Mouse (Mus musculus): ENCODE measurements around the gene Trmt112. TPM values are rescaled to one million over a fixed set of nuclear protein-coding genes. Genes with fewer than 3 reads are reported as not detected.

The Trmt112 gene
- polyA plus RNA-seq, 1 experiment from 2014 or later = 128 TPM

DNA sequence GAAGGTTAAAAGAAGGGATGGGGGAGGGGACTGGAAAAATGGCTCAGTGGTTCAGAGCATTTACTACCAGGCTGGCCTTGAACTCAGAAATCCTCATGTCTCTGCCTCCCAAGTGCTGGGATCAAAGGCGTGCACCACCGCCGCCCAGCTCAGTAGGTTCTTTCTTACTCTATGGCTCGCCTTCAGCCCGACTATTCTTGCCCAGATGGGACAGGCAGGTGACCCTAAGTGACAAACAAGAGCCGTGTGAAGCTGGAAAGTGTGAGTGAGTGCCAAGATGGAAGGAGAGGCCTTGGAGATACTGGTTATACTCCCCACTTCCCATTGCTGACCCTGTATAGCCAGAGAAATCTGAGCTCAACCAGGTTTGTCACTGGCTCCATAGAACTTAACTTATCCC, 34.2 kb downstream of the Trmt112 start:
- H3K4me1 ChIP-seq = peaks cover 29% of the 10 kb centered on the region
- no peak overlapping the region for H3K4me3 ChIP-seq
- no peak overlapping the region for H3K27ac ChIP-seq
- no peaks in the 10 kb centered on the region for H3K9me3 ChIP-seq (replicated peaks)
- no peak for ATAC-seq (ENCODE audit: low FRiP score)
- no peak overlapping the region for H3K4me2 ChIP-seq (replicated peaks)
- WGBS = 92% methylated on average over 6 of the region's 6 CpGs
- H3K9ac ChIP-seq = no peak overlapping the region
- no peaks in the 10 kb centered on the region for H3K27me3 ChIP-seq
- H3K36me3 ChIP-seq = no peaks in the 10 kb centered on the region; the same call in 1 of the 2 replicates

DNA sequence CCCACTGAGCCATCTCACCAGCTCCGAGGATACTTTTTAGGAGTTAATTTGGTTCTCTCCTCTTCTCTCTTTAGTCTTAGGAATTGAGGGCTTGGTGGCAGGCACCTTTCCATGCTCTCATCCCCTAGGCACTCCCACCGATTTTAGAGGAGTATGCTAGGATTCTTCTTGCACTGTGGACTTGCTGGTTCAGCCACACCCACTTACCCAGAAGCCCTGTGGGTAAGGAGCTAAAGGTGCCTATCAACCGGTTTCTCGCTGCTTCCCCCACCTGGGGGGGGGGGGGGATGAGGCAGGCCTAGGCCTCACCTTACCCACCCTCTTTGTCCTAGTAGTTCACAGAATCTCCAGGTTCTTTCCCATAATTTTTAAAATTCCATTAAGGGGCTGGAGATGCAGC, 38.2 kb downstream of the Trmt112 start:
- WGBS = 44% methylated on average over 4 of the region's 4 CpGs
- no peaks in the 10 kb centered on the region; the same call in 1 of the 2 replicates for H3K36me3 ChIP-seq
- H3K9ac ChIP-seq = no peak overlapping the region
- peaks cover 20% of the 10 kb centered on the region for H3K4me1 ChIP-seq
- no peak overlapping the region for H3K27ac ChIP-seq
- ATAC-seq (ENCODE audit: low FRiP score) = no peak
- no peak overlapping the region for H3K4me2 ChIP-seq (replicated peaks)
- H3K4me3 ChIP-seq = no peak overlapping the region
- no peaks in the 10 kb centered on the region for H3K9me3 ChIP-seq (replicated peaks)
- no peaks in the 10 kb centered on the region for H3K27me3 ChIP-seq

DNA sequence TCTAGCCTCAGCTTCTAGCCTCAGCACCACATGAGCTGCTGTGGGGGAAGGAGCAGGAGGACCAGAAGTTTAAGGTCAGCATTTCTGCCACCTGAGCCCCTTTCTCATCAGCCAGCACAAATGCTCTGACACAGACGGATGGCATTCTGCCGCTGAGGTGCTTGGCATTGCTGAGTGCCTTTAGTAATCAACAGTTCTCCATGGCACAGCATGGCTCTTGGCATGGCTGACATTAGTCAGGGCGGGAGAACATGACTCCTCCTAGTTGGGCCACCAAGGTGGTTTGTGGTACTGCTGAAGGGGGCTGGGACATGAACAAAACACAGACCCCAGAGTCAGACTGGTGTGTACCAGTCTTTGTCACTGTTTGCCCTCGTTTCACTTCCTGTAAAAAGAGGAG, 38.7 kb downstream of the Trmt112 start:
- no peak overlapping the region for H3K27ac ChIP-seq

GRCm38 (mm10) chr19:6949532-6949931, 40.0 kb downstream of the Trmt112 start:
- H3K9ac ChIP-seq = no peak overlapping the region
- peaks cover 22% of the 10 kb centered on the region for H3K4me1 ChIP-seq
- no peak for ATAC-seq (ENCODE audit: low FRiP score)
- 0 out of 2 replicates have a peak overlapping the region, but pooled peaks have one; percentile 95 for H3K4me2 ChIP-seq (replicated peaks)
- no peak overlapping the region for H3K4me3 ChIP-seq
- WGBS = 89% methylated on average over 5 of the region's 5 CpGs
- H3K27ac ChIP-seq = no peak overlapping the region
- H3K27me3 ChIP-seq = no peaks in the 10 kb centered on the region
- H3K9me3 ChIP-seq (replicated peaks) = no peaks in the 10 kb centered on the region
- no peaks in the 10 kb centered on the region; the same call in 1 of the 2 replicates for H3K36me3 ChIP-seq

More for the DNA sequence above, 38.7 kb downstream of the Trmt112 start:
- Histone ChIP-seq H3K4me1 (peaks cover 19% of the 10 kb centered on the region), H3K27me3 (no peaks in the 10 kb centered on the region), H3K9me3 (replicated peaks) (no peaks in the 10 kb centered on the region), H3K4me3 (no peak overlapping the region), H3K36me3 (no peaks in the 10 kb centered on the region; the same call in 1 of the 2 replicates), H3K9ac (no peak overlapping the region), H3K4me2 (replicated peaks) (no peak overlapping the region)
- 77% methylated on average over 4 of the region's 4 CpGs for WGBS
- ATAC-seq (ENCODE audit: low FRiP score) = no peak

- 42% methylated on average over 5 of the region's 5 CpGs for WGBS
- Histone ChIP-seq H3K4me2 (replicated peaks) (peak overlapping the region; percentile 95), H3K9me3 (replicated peaks) (no peaks in the 10 kb centered on the region), H3K4me1 (peaks cover 22% of the 10 kb centered on the region), H3K36me3 (peaks cover 4% of the 10 kb centered on the region; the same call in 1 of the 2 replicates), H3K27me3 (no peaks in the 10 kb centered on the region), H3K4me3 (peak overlapping the region; percentile 56), H3K27ac (peak overlapping the region; percentile 97; the same call in 1 of the 2 replicates), H3K9ac (peak overlapping the region; percentile 77)
- no peak for ATAC-seq (ENCODE audit: low FRiP score)
Observed at GRCm38 (mm10) chr19:6949951-6950350, 40.5 kb downstream of the Trmt112 start.

GRCm38 (mm10) chr19:6950613-6951153, 41.2 kb downstream of the Trmt112 start:
- no peaks in the 10 kb centered on the region for H3K9me3 ChIP-seq (replicated peaks)
- H3K27ac ChIP-seq = peak overlapping the region; percentile 97
- peaks cover 9% of the 10 kb centered on the region; the same call in 1 of the 2 replicates for H3K36me3 ChIP-seq
- H3K4me3 ChIP-seq = peak overlapping the region; percentile 56
- 0% methylated on average over 28 of the region's 28 CpGs for WGBS
- H3K27me3 ChIP-seq = no peaks in the 10 kb centered on the region
- peak; percentile 63 for ATAC-seq (ENCODE audit: low FRiP score)
- peaks cover 22% of the 10 kb centered on the region for H3K4me1 ChIP-seq
- H3K4me2 ChIP-seq (replicated peaks) = peak overlapping the region; percentile 95
- H3K9ac ChIP-seq = peak overlapping the region; percentile 77

DNA sequence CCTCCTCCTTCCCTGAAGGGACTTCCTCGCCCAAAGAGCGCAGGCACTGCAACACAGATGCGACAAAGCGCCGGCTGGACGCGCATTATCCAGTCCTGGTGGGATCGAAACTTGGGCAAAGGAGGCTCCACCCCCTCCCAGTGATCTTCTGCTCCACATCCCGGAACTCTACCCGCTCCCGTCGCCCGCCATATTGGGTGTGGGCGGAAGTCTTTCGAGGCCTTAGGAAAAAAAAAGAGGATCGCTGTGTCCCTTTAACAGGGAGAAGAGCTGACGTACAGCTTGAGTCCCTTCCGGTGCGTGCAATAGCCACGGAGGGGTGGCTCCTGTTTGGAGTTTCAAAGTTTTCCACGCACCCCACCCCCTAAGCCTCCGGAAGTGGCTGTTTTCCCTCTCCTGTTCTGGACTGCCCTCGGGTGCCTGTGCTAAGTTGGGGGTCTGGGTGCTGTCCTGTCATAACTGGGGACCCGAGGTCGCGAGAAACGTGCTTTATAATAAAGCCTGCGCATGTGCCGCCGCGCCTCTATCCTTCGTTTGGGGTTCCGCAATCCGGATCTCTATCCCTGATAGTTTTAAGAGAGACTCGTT, 42.0 kb downstream of the Trmt112 start:
- WGBS = under 1% methylated on average over 35 of the region's 35 CpGs
- peak overlapping the region; percentile 77 for H3K9ac ChIP-seq
- ATAC-seq (ENCODE audit: low FRiP score) = peak; percentile 83
- peaks cover 12% of the 10 kb centered on the region; the same call in 1 of the 2 replicates for H3K36me3 ChIP-seq
- peak overlapping the region; percentile 95 for H3K4me2 ChIP-seq (replicated peaks)
- H3K4me1 ChIP-seq = peaks cover 22% of the 10 kb centered on the region
- no peaks in the 10 kb centered on the region for H3K9me3 ChIP-seq (replicated peaks)
- peak overlapping the region; percentile 56 for H3K4me3 ChIP-seq
- H3K27me3 ChIP-seq = no peaks in the 10 kb centered on the region
- H3K27ac ChIP-seq = peak overlapping the region; percentile 97

DNA sequence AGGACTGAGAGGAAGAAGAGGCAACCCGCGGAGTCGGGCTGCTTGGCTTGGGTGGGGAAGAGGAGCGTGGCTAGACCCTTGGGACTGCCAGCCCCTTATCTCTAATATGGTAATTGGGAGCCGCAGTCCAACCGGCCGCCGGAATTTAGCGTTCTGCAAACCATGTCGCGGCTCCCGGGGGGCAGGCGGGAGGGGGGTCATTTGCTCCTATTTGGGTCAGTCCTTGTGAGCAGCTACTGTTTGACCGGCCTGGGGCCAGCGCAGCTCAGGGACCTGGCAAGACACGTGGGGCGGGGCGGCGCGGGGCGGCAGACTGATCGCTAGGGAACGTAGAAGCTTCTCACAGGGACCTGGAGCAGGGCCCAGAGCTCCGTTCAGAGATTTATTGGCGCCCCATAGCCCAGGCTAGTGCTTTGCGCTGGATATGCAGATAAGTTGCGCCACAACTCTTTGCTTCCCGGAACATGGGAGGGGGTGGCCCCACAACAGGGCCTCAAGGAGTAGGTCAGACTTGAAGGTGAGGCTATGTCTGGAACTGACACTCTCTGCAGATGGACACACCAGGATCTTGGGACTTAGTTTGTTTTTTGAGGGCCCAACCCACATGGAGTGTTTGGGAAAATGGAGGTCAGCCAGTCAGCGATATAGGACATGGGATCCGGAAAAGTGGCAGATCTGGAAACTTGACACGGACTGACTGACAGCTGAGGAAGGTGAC, 42.7 kb downstream of the Trmt112 start:
- H3K36me3 ChIP-seq = peaks cover 12% of the 10 kb centered on the region; the same call in 1 of the 2 replicates
- H3K27me3 ChIP-seq = no peaks in the 10 kb centered on the region
- H3K9me3 ChIP-seq (replicated peaks) = no peaks in the 10 kb centered on the region
- peak overlapping the region; percentile 77 for H3K9ac ChIP-seq
- peak overlapping the region; percentile 95 for H3K4me2 ChIP-seq (replicated peaks)
- peak; percentile 12; the same call in 1 of the 2 replicates for ATAC-seq (ENCODE audit: low FRiP score)
- peak overlapping the region; percentile 56 for H3K4me3 ChIP-seq
- 4% methylated on average over 31 of the region's 31 CpGs for WGBS
- H3K4me1 ChIP-seq = peaks cover 22% of the 10 kb centered on the region
- peak overlapping the region; percentile 97 for H3K27ac ChIP-seq

DNA sequence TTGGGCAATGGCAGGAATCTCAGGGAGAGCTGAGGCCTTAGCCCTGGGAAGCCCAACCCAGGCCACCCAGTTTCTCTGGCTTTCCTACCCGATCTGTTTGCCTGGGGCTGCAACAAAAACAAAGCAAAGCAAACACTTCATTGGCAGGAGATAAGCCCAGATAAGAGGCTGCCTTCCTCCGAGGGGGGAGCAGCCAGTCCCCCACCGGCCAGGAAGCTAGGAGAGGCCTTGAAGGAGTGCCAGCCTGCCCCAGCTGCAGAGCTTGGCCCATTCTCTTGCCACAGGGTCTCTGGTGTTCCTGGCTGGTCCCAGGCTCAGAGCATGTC, 43.2 kb downstream of the Trmt112 start:
- H3K4me1 ChIP-seq = peaks cover 22% of the 10 kb centered on the region
- H3K27me3 ChIP-seq = no peaks in the 10 kb centered on the region
- peak overlapping the region; percentile 56 for H3K4me3 ChIP-seq
- 0 out of 2 replicates have a peak overlapping the region, but pooled peaks have one; percentile 26 for H3K27ac ChIP-seq
- 28% methylated on average over 3 of the region's 3 CpGs for WGBS
- no peaks in the 10 kb centered on the region for H3K9me3 ChIP-seq (replicated peaks)
- ATAC-seq (ENCODE audit: low FRiP score) = no peak
- H3K36me3 ChIP-seq = peaks cover 12% of the 10 kb centered on the region; the same call in 1 of the 2 replicates
- H3K9ac ChIP-seq = peak overlapping the region; percentile 77
- peak overlapping the region; percentile 95 for H3K4me2 ChIP-seq (replicated peaks)

GRCm38 (mm10) chr19:6954046-6954445, 44.5 kb downstream of the Trmt112 start:
- Histone ChIP-seq H3K4me1 (peaks cover 22% of the 10 kb centered on the region), H3K27ac (no peak overlapping the region), H3K4me2 (replicated peaks) (no peak overlapping the region), H3K36me3 (peaks cover 12% of the 10 kb centered on the region; the same call in 1 of the 2 replicates), H3K4me3 (no peak overlapping the region), H3K9ac (0 out of 2 replicates have a peak overlapping the region, but pooled peaks have one; percentile 18), H3K9me3 (replicated peaks) (no peaks in the 10 kb centered on the region), H3K27me3 (no peaks in the 10 kb centered on the region)
- 56% methylated on average over 9 of the region's 9 CpGs for WGBS
- ATAC-seq (ENCODE audit: low FRiP score) = no peak

- peaks cover 12% of the 10 kb centered on the region for H3K36me3 ChIP-seq
- no peak overlapping the region for H3K4me2 ChIP-seq (replicated peaks)
- no peak overlapping the region for H3K4me3 ChIP-seq
- H3K4me1 ChIP-seq = peaks cover 14% of the 10 kb centered on the region
- no peak overlapping the region for H3K27ac ChIP-seq
- WGBS = 86% methylated on average over 7 of the region's 7 CpGs
- no peaks in the 10 kb centered on the region for H3K9me3 ChIP-seq (replicated peaks)
- H3K9ac ChIP-seq = 0 out of 2 replicates have a peak overlapping the region, but pooled peaks have one; percentile 4
- H3K27me3 ChIP-seq = no peaks in the 10 kb centered on the region
- ATAC-seq (ENCODE audit: low FRiP score) = no peak
Observed at GRCm38 (mm10) chr19:6955424-6955823, 45.9 kb downstream of the Trmt112 start.

GRCm38 (mm10) chr19:6956461-6956860, 47.0 kb downstream of the Trmt112 start:
- no peaks in the 10 kb centered on the region for H3K9me3 ChIP-seq (replicated peaks)
- no peak overlapping the region for H3K4me3 ChIP-seq
- ATAC-seq (ENCODE audit: low FRiP score) = no peak
- 75% methylated on average over 10 of the region's 10 CpGs for WGBS
- no peaks in the 10 kb centered on the region for H3K27me3 ChIP-seq
- H3K4me1 ChIP-seq = peaks cover 13% of the 10 kb centered on the region
- H3K27ac ChIP-seq = no peak overlapping the region
- H3K9ac ChIP-seq = no peak overlapping the region
- peaks cover 12% of the 10 kb centered on the region for H3K36me3 ChIP-seq
- no peak overlapping the region for H3K4me2 ChIP-seq (replicated peaks)

Data from hindbrain, embryonic 12.5 days (tissue).